Mouse (Mus musculus) lung, embryonic 16.5 days (tissue): ENCODE results near the gene Mtcl1. TPM values are rescaled to one million over a fixed set of nuclear protein-coding genes. Genes with fewer than 3 reads are reported as not detected.
A peak's percentile ranks its signal among the peaks of the same experiment; 100 is the strongest.

Source experiments
- ATAC-seq: fragments of 200-750 bp; cut with Nextera tagmentation; 2 replicates; pipeline ENCODE4 v1.8.0; 2017; ENCODE audit warnings: low read depth, mild to moderate bottlenecking, moderate library complexity
- H3K27ac ChIP-seq: fragments of 300-500 bp; sonication (generic); 2 replicates; pipeline ENCODE4 v1.5.1; 2014; ENCODE audit warnings: mild to moderate bottlenecking, control low read depth, low read length
- H3K27me3 ChIP-seq: fragments of 300-500 bp; sonication (generic); 2 replicates; pipeline ENCODE4 v1.6.1; 2014; ENCODE audit warnings: low read depth, low read length, mixed read lengths; ENCODE audit not compliant: control insufficient read depth, insufficient read depth
- H3K36me3 ChIP-seq: fragments of 300-500 bp; sonication (generic); 2 replicates; pipeline ENCODE4 v1.6.1; 2014; ENCODE audit warnings: low read length; ENCODE audit not compliant: control insufficient read depth, insufficient read depth
- H3K4me1 ChIP-seq: fragments of 300-500 bp; sonication (generic); replicated peaks from 2 replicates; pipeline ENCODE4 v1.6.1; 2014; ENCODE audit warnings: low read length, mixed read lengths; ENCODE audit not compliant: control insufficient read depth, insufficient read depth
- H3K4me2 ChIP-seq: fragments of 300-500 bp; sonication (generic); 2 replicates; pipeline ENCODE4 v1.6.1; 2014; ENCODE audit warnings: low read depth, low read length, control low read depth
- H3K4me3 ChIP-seq: fragments of 300-500 bp; sonication (generic); 2 replicates; pipeline ENCODE4 v1.5.1; 2014; ENCODE audit warnings: mild to moderate bottlenecking, low read length, control low read depth
- H3K9ac ChIP-seq: fragments of 300-500 bp; sonication (generic); 2 replicates; pipeline ENCODE4 v1.6.1; 2014; ENCODE audit warnings: low read length, control low read depth
- H3K9me3 ChIP-seq: fragments of 300-500 bp; sonication (generic); 2 replicates; pipeline ENCODE4 v1.6.1; 2016; ENCODE audit warnings: low read length; ENCODE audit not compliant: control insufficient read depth
- WGBS: fragments of 180-500 bp; shearing (Covaris S2); extraction: QIAGEN DNeasy Blood & Tissue Kit; methylation state at CpG from one replicate; pipeline ENCODE4 v1.1.7; 2014; 5-methylcytosine and 5-hydroxymethylcytosine counted together
- polyA plus RNA-seq: library from polyadenylated mRNA; unstranded; fragments of >200 nt; fragmentation: Nextera tagmentation; extraction: Ambion mirVana; gene quantifications from 2 replicates; pipeline ENCODE4 v1.2.1, GENCODE M21; 2015

Mtcl1 gene
- polyA plus RNA-seq, 1 experiment from 2014 or later: 8.9 TPM

DNA sequence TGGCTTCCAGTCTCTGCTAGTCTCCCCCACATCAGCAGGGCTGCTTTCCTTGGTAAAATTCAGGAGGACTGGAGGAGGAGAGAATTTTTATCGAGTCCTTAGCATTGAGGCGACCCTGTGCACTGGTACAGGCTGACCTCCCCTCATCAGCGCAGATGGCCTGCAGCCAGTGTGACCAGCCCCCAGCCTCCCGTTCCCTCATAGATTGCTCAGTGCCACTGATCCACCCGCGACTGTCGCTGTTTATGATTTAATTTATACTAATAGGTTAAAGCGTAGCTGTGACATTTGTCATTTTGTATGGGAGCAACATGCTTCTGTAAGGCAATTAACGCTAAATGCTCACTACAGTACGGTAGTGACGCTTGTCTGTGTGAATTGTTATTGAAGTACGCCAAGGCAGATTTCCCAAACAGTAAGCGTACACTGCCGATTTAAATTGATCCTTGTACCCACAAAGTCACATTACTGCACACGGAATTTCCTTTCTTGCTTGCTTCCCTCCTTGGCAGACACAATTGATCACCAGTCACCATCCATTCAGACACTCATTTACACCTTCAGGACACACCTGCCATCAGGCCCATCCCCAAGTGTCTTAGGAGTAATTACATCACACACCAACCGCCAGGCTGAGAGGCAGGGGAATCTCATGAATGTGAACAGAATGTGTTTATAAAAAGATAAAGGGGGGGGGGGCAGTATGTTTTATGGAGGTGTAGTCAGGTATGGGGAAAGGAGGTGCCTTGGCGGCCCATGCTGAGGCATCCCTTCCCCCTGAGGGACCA, 31.1 kb upstream of the Mtcl1 start:
- Histone ChIP-seq H3K27me3 (peaks cover 10% of the 10 kb centered on the region; the same call in 1 of the 2 replicates), H3K4me3 (no peak overlapping the region), H3K36me3 (no peaks in the 10 kb centered on the region), H3K4me2 (peak overlapping the region; percentile 33; the same call in 1 of the 2 replicates), H3K9me3 (no peaks in the 10 kb centered on the region), H3K9ac (no peak overlapping the region), H3K27ac (no peak overlapping the region), H3K4me1 (no peaks in the 10 kb centered on the region)
- ATAC-seq: no peak
- 38% methylated on average over 17 of the region's 17 CpGs for WGBS

DNA sequence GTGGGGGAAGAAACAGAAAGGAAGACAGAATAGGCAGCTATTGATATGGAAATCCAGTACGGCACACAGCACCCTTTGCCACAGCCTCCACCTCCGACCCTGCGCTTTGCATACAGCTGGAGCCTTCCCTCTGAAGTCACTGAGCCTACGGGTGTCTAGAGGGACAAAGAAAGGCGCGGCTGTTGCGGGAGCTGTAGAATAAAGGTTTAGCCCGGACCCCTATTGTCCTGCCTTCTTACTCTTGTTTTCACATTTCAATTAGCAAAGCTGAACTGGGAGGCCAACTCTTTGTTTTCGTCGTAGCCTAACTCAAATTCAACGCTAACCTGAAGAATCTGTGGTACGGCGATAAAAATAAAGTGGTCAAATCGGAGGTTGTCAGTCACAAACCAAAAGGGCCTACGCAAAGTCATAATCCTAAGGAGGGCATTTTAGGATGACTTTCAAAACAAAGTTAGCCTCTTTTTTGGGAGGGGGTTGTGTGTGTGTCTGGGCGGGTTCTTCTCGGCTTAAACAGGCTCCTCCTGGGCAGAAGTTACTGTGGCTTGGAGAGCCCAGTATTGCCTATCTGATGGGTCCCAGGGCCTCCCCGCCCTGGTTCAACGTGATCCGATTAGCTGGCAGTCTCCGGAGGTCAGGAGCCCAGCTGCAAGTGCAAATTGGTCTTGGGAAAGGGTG, 30.4 kb upstream of the Mtcl1 start:
- H3K4me1 ChIP-seq: no peaks in the 10 kb centered on the region
- peak overlapping the region; percentile 33 for H3K4me2 ChIP-seq
- peaks cover 10% of the 10 kb centered on the region; the same call in 1 of the 2 replicates for H3K27me3 ChIP-seq
- 0 out of 2 replicates have a peak overlapping the region, but pooled peaks have one; percentile 8 for H3K4me3 ChIP-seq
- H3K9me3 ChIP-seq: no peaks in the 10 kb centered on the region
- H3K27ac ChIP-seq: no peak overlapping the region
- no peaks in the 10 kb centered on the region for H3K36me3 ChIP-seq
- WGBS: 24% methylated on average over 21 of the region's 21 CpGs
- no peak overlapping the region for H3K9ac ChIP-seq
- no peak for ATAC-seq

DNA sequence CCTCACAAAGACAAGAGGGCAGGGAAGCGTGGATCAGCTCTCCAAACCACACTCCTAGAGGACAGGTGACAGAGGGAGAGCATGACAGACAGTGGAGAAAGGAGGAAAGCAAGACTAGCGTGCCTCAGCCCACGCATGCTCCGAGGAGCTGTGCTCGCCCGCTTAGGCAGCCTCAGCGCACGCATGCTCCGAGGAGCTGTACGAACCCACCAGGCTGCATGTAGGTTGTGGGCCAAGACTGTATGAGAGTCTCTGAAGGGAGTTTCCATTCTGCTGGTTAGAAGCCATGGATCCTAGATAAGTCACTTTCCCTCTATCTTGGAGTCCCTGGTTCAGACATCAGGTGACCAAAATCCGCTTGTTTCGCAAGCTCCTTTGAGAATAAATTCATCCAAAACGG, 29.8 kb upstream of the Mtcl1 start:
- ATAC-seq: no peak
- no peak overlapping the region for H3K27ac ChIP-seq
- H3K27me3 ChIP-seq: peaks cover 10% of the 10 kb centered on the region; the same call in 1 of the 2 replicates
- no peak overlapping the region for H3K9ac ChIP-seq
- no peaks in the 10 kb centered on the region for H3K4me1 ChIP-seq
- H3K4me2 ChIP-seq: peak overlapping the region; percentile 33; the same call in 1 of the 2 replicates
- H3K36me3 ChIP-seq: no peaks in the 10 kb centered on the region
- whole genome bisulfite sequencing: 40% methylated on average over 13 of the region's 13 CpGs
- H3K9me3 ChIP-seq: no peaks in the 10 kb centered on the region
- no peak overlapping the region for H3K4me3 ChIP-seq

DNA sequence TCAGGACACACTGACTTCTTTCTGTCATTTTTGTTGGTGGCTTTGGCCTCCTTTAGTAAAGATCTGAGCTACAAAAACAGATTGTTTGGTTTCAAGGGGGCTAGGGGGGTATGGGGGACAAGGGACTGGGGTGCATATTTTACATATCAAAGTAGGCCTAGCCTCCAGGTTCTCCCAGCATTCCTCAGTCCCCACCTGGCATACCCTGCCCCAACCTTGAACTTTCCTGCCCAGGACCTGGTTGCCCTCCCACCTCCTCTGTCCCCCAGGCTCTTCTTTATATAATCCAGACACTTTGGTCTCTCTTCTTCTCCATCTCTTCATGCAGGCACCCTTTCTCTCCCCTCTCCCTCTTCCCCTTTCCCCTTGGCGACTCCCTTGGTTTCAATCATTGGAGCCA, 23.7 kb upstream of the Mtcl1 start:
- 89% methylated on average over 1 of the region's 1 CpGs for WGBS

DNA sequence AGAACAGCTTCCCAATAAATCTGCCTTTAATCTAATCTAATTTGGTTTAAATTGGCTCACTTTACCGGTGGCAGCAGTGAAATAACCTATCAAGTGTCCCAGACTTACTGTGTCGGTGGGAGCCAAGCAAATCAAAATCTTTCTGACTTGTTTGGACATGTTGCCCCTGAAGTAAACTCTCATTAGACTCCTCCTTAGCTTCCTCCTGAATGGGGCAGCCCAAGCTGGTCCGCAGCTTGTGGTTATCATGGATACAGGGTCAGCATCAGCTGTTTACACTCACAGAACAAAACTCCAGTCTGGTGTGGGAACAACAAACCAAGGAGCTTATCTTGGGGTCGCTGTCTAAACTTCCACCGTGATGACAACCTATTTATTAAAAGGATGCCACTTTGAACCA, 22.2 kb upstream of the Mtcl1 start:
- H3K9ac ChIP-seq: no peak overlapping the region
- H3K9me3 ChIP-seq: no peaks in the 10 kb centered on the region
- H3K27ac ChIP-seq: no peak overlapping the region
- no peak overlapping the region for H3K4me2 ChIP-seq
- no peaks in the 10 kb centered on the region for H3K27me3 ChIP-seq
- H3K36me3 ChIP-seq: no peaks in the 10 kb centered on the region
- ATAC-seq: no peak
- 37% methylated on average over 5 of the region's 5 CpGs for WGBS
- no peak overlapping the region for H3K4me3 ChIP-seq
- H3K4me1 ChIP-seq: no peaks in the 10 kb centered on the region

More for the DNA sequence above, 23.7 kb upstream of the Mtcl1 start:
- no peak overlapping the region for H3K9ac ChIP-seq
- H3K4me2 ChIP-seq: no peak overlapping the region
- H3K4me1 ChIP-seq: no peaks in the 10 kb centered on the region
- H3K9me3 ChIP-seq: no peaks in the 10 kb centered on the region
- H3K27me3 ChIP-seq: no peaks in the 10 kb centered on the region
- no peak overlapping the region for H3K27ac ChIP-seq
- H3K36me3 ChIP-seq: no peaks in the 10 kb centered on the region
- no peak for ATAC-seq
- H3K4me3 ChIP-seq: no peak overlapping the region

DNA sequence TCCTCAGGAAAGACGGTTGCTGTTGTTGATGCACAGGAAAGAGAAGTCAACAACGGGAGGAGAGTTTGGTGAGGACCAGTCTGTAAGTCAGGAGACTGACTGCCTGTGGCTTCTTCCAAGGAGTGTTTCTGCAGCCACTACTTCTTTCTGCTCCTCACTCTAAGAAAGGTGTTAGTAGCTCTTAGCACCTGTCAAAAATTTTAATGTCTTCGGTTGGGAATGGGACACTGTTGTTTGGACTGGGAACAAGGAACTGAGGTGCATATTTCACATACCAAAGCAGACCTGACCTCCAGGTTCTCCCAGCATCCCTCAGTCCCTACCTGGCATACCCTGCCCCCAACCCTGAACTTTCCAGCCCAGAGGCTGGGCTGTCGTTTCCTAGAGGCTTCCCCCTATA, 21.7 kb upstream of the Mtcl1 start:
- Histone ChIP-seq H3K4me1 (no peaks in the 10 kb centered on the region), H3K27ac (no peak overlapping the region), H3K9ac (no peak overlapping the region), H3K4me2 (no peak overlapping the region), H3K27me3 (no peaks in the 10 kb centered on the region), H3K4me3 (no peak overlapping the region), H3K36me3 (no peaks in the 10 kb centered on the region), H3K9me3 (no peaks in the 10 kb centered on the region)
- 52% methylated on average over 4 of the region's 4 CpGs for WGBS
- ATAC-seq: no peak

DNA sequence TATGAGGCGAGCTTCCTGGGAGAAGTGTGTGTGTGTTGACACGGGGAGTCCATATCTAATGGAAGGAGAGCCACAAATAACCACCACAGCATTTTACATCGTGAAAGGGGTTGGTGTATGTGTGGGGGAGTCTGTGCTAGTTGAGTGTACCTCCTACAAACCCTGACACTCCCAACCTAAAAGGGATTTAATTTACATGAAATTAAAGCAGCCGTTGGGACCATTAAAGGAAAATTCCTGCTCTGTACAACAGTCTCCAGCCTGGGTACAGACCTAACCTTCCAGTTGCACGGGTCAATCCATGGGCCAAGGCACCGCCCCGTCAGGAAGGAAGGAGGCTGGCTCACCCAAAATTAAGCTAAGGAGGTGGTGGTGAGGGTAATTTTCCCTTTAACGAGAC, 20.5 kb upstream of the Mtcl1 start:
- 47% methylated on average over 8 of the region's 8 CpGs for WGBS
- Histone ChIP-seq H3K27me3 (no peaks in the 10 kb centered on the region), H3K9ac (no peak overlapping the region), H3K4me3 (no peak overlapping the region), H3K4me2 (no peak overlapping the region), H3K9me3 (no peaks in the 10 kb centered on the region), H3K4me1 (no peaks in the 10 kb centered on the region), H3K27ac (no peak overlapping the region), H3K36me3 (no peaks in the 10 kb centered on the region)
- ATAC-seq: no peak

DNA sequence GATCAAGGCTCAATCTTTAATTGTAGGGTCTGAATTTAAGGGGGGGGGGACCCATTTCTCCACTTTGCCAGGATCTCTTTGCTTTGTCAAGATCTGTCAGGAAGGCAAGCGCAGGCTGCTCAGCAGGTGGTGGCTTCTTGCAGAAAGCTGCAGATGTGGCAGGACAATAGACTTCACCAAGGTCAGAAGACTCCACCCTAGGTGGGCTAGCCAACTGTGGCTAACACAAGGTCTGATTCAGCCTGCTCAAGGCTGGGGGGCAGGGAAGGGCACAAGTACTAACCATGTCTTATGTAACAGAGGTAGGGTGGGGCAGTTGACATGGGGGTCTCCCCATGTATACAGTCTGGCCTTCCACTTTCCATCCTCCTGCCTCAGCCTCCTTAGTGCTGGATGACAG, 7.7 kb upstream of the Mtcl1 start:
- H3K4me2 ChIP-seq: no peak overlapping the region
- 78% methylated on average over 1 of the region's 1 CpGs for WGBS
- no peak for ATAC-seq

DNA sequence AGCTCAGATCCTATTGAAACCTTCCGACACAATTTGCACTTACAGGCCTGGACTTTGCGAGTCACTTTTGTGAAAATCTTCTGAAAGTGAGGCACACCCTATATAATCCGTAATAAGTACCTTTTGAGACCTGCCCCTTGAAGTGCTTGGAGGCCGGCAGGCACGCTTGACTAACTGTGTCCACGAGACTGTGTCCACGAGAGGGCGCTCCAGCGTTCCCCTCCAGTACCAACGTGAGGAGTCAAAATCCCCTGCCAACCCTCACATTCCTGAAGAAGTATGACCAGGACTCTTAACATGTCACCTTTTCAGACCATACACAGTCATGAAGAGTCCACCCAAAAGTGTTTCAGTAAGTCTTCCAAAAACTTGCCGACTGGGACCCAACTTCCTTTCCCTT, 1.6 kb upstream of the Mtcl1 start:
- Histone ChIP-seq H3K4me2 (peak overlapping the region; percentile 76), H3K4me1 (peaks cover 20% of the 10 kb centered on the region), H3K27me3 (peaks cover 4% of the 10 kb centered on the region; the same call in 1 of the 2 replicates), H3K36me3 (no peaks in the 10 kb centered on the region), H3K9me3 (no peaks in the 10 kb centered on the region), H3K9ac (no peak overlapping the region), H3K4me3 (peak overlapping the region; percentile 58; the same call in 1 of the 2 replicates), H3K27ac (no peak overlapping the region)
- 2% methylated on average over 11 of the region's 11 CpGs for WGBS
- no peak; the same call in 1 of the 2 replicates for ATAC-seq

More for the DNA sequence above, 7.7 kb upstream of the Mtcl1 start:
- Histone ChIP-seq H3K27me3 (no peaks in the 10 kb centered on the region; the same call in 1 of the 2 replicates), H3K27ac (no peak overlapping the region), H3K4me3 (no peak overlapping the region), H3K9ac (no peak overlapping the region), H3K9me3 (no peaks in the 10 kb centered on the region), H3K36me3 (no peaks in the 10 kb centered on the region), H3K4me1 (no peaks in the 10 kb centered on the region)
